Mouse (Mus musculus) inflammation-experienced regulatory T-cells, adult 16 weeks (primary cell): ENCODE results near the gene Tor1b. TPM values are rescaled to one million over a fixed set of nuclear protein-coding genes. Genes with fewer than 3 reads are reported as not detected.

Experiments
- polyA plus RNA-seq: library from polyadenylated mRNA; unstranded; fragments of 100-300 nt; shearing (Covaris generic); gene quantifications from one replicate; pipeline ENCODE4 v1.2.1, GENCODE M21; 2017

Gene Tor1b
- 36.3 TPM for polyA plus RNA-seq

GRCm38 (mm10) chr2:30952824-30953490 is at the start of gene Tor1b:
Gene Tor1b, plus strand, starts transcription at chr2:30952959.

GRCm38 (mm10) chr2:30929483-30930045 is 23.2 kb upstream of the Tor1b start, which contains the start of gene Ptges:
Gene Ptges, minus strand, starts transcription at chr2:30929863.

GRCm38 (mm10) chr2:30967352-30968327 is 14.9 kb downstream of the Tor1b start, which contains the start of gene Tor1a:
Gene Tor1a, minus strand, starts transcription at chr2:30967933.

GRCm38 (mm10) chr2:30981790-30982513 is 29.2 kb downstream of the Tor1b start, which contains the start of the genes BC005624 and Usp20:
Gene BC005624, minus strand, starts transcription at chr2:30982201.
Gene Usp20, plus strand, starts transcription at chr2:30982279.

Other genes starting within 250 kb of the Tor1b start
- gene 1700001O22Rik, start 149.3 kb upstream of the Tor1b start, polyA plus RNA-seq, result 1.2 TPM
- 46.1 TPM for gene Ntmt1, start 145.1 kb upstream of the Tor1b start, polyA plus RNA-seq
- gene Asb6, start 122.6 kb upstream of the Tor1b start, polyA plus RNA-seq, result 67.5 TPM
- gene Prrx2, start 118.0 kb upstream of the Tor1b start, polyA plus RNA-seq, result not detected
- not detected for gene Ptges, start 23.1 kb upstream of the Tor1b start, polyA plus RNA-seq
- 83.3 TPM for gene Tor1a, start 15.0 kb downstream of the Tor1b start, polyA plus RNA-seq
- 95.7 TPM for gene BC005624, start 29.2 kb downstream of the Tor1b start, polyA plus RNA-seq
- 35.3 TPM for gene Usp20, start 29.3 kb downstream of the Tor1b start, polyA plus RNA-seq
- gene Fnbp1, start 189.0 kb downstream of the Tor1b start, polyA plus RNA-seq, result 170 TPM
- 71.0 TPM for gene Gpr107, start 199.4 kb downstream of the Tor1b start, polyA plus RNA-seq